Mouse (Mus musculus): ENCODE measurements at regions not wholly inside any gene's neighbourhood (a gene's known extent, or its start where the extent isn't known, plus 50 kb on each side); places are given as distances from the start of the nearest gene placed in this dataset.
A peak's percentile ranks its signal among the peaks of the same experiment; 100 is the strongest.
"Not testable (repeated sequence)": the region's sequence is repeated elsewhere in the genome, so short reads cannot be mapped to it uniquely, and the experiment has no call there.

GRCm38 (mm10) chr9:11441241-11441997 is 536.8 kb upstream of the Cntn5 start:
- not testable (repeated sequence) for DNase-seq (ENCODE audit: low spot score in 2 of 2)

- no peak for DNase-seq (ENCODE audit: low spot score in 2 of 2)
Observed at GRCm38 (mm10) chr9:11436443-11437167, 532.0 kb upstream of the Cntn5 start.

GRCm38 (mm10) chr9:11436014-11436413 is 531.4 kb upstream of the Cntn5 start:
- DNase-seq (ENCODE audit: low spot score in 2 of 2) = no peak

GRCm38 (mm10) chr9:11435019-11435418 is 530.4 kb upstream of the Cntn5 start:
- peak; percentile 17 to 28 for DNase-seq (ENCODE audit: low spot score in 2 of 2)

GRCm38 (mm10) chr9:11426473-11426872 is 521.9 kb upstream of the Cntn5 start:
- DNase-seq (ENCODE audit: low spot score in 2 of 2) = no peak

- no peak for DNase-seq (ENCODE audit: low spot score in 2 of 2)
Observed at GRCm38 (mm10) chr9:11396829-11397228, 492.3 kb upstream of the Cntn5 start.

GRCm38 (mm10) chr9:11381648-11382075 is 477.1 kb upstream of the Cntn5 start:
- DNase-seq (ENCODE audit: low spot score in 2 of 2) = no peak

GRCm38 (mm10) chr9:11380531-11380930 is 476.0 kb upstream of the Cntn5 start:
- DNase-seq (ENCODE audit: low spot score in 2 of 2) = no peak

- DNase-seq (ENCODE audit: low spot score in 2 of 2) = no peak
Observed at GRCm38 (mm10) chr9:11378046-11378445, 473.5 kb upstream of the Cntn5 start.

GRCm38 (mm10) chr9:11377586-11377985 is 473.0 kb upstream of the Cntn5 start:
- DNase-seq (ENCODE audit: low spot score in 2 of 2) = no peak

- DNase-seq (ENCODE audit: low spot score in 2 of 2) = no peak
Observed at GRCm38 (mm10) chr9:11373294-11373903, 468.8 kb upstream of the Cntn5 start.

GRCm38 (mm10) chr9:11368056-11368455 is 463.5 kb upstream of the Cntn5 start:
- no peak for DNase-seq (ENCODE audit: low spot score in 2 of 2)

- no peak for DNase-seq (ENCODE audit: low spot score in 2 of 2)
Observed at GRCm38 (mm10) chr9:11328900-11329299, 424.3 kb upstream of the Cntn5 start.

GRCm38 (mm10) chr9:11317221-11317620 is 412.6 kb upstream of the Cntn5 start:
- no peak for DNase-seq (ENCODE audit: low spot score in 2 of 2)

- not testable (repeated sequence) for DNase-seq (ENCODE audit: low spot score in 2 of 2)
Observed at GRCm38 (mm10) chr9:11297116-11297515, 392.5 kb upstream of the Cntn5 start.

- no peak for DNase-seq (ENCODE audit: low spot score in 2 of 2)
Observed at GRCm38 (mm10) chr9:11285135-11285534, 380.6 kb upstream of the Cntn5 start.

GRCm38 (mm10) chr9:11284549-11284948 is 380.0 kb upstream of the Cntn5 start:
- DNase-seq (ENCODE audit: low spot score in 2 of 2) = no peak

- DNase-seq (ENCODE audit: low spot score in 2 of 2) = no peak
Observed at GRCm38 (mm10) chr9:11279409-11280127, 375.0 kb upstream of the Cntn5 start.

- no peak for DNase-seq (ENCODE audit: low spot score in 2 of 2)
Observed at GRCm38 (mm10) chr9:11277810-11278209, 373.2 kb upstream of the Cntn5 start.

GRCm38 (mm10) chr9:11276966-11277365 is 372.4 kb upstream of the Cntn5 start:
- no peak for DNase-seq (ENCODE audit: low spot score in 2 of 2)

GRCm38 (mm10) chr9:11256848-11257247 is 352.3 kb upstream of the Cntn5 start:
- DNase-seq (ENCODE audit: low spot score in 2 of 2) = no peak

- DNase-seq (ENCODE audit: low spot score in 2 of 2) = peak; percentile 26 to 38
Observed at GRCm38 (mm10) chr9:11206829-11207228, 302.3 kb upstream of the Cntn5 start.
